Comparison of ENCODE assay signal across 24 mouse cellular contexts in genomic region chr4:135201771-135202170, GRCm38 (mm10).
A peak's percentile ranks its signal among the peaks of the same experiment; 100 is the strongest.
DNase-seq lines count a peak whose midpoint lies in the region; ATAC-seq and TF ChIP-seq lines count a peak whose summit lies in the region.
"Had no signal": no experiment of that assay in that cellular context is flagged by ENCODE, and none has a peak within 500 bp of the region (broad histone marks: within the 10 kb centered on the region; RNA-seq: fewer than 3 reads in every experiment).

No protein-coding gene starts in this region.

- no peak overlapping the region for H3K9ac ChIP-seq in embryonic facial prominence, embryonic 14.5 days (ENCODE audit: low read depth, low read length)
- no peak overlapping the region for H3K9ac ChIP-seq in midbrain, embryonic 11.5 days (ENCODE audit: low read length)
- no peak overlapping the region for H3K9ac ChIP-seq in midbrain, embryonic 13.5 days (replicated peaks)
- H3K9ac ChIP-seq in midbrain, postnatal 0 days (replicated peaks; ENCODE audit: low read length, poor library complexity, severe bottlenecking) = no peak overlapping the region
- no peak overlapping the region for H3K9ac ChIP-seq in forebrain, embryonic 15.5 days (replicated peaks)
- H3K9ac ChIP-seq: embryonic facial prominence, embryonic 12.5 days; forebrain, embryonic 12.5 days; liver, embryonic 15.5 days; midbrain, embryonic 12.5 days had no signal

- H3K4me1 ChIP-seq in embryonic facial prominence, embryonic 14.5 days (ENCODE audit: control insufficient read depth, insufficient read depth, low read length) = 0 out of 2 replicates have a peak, but pooled peaks cover 5% of the 10 kb centered on the region
- peaks cover 24% of the 10 kb centered on the region for H3K4me1 ChIP-seq in embryonic facial prominence, embryonic 10.5 days
- peaks cover 12% of the 10 kb centered on the region for H3K4me1 ChIP-seq in midbrain, embryonic 11.5 days (ENCODE audit: control insufficient read depth, insufficient read depth, low read length)
- peaks cover 19% of the 10 kb centered on the region for H3K4me1 ChIP-seq in midbrain, embryonic 13.5 days (replicated peaks)
- peaks cover 22% of the 10 kb centered on the region for H3K4me1 ChIP-seq in E14TG2a.4 (replicated peaks; ENCODE audit: low read depth, low read length)
- H3K4me1 ChIP-seq in midbrain, postnatal 0 days (ENCODE audit: insufficient read depth, low read length) = peaks cover 6% of the 10 kb centered on the region; the same call in 1 of the 2 replicates
- peaks cover 15% of the 10 kb centered on the region for H3K4me1 ChIP-seq in forebrain, embryonic 15.5 days

- H3K27me3 ChIP-seq in embryonic facial prominence, embryonic 14.5 days (replicated peaks; ENCODE audit: control insufficient read depth, insufficient read depth, low read length) = peaks cover 30% of the 10 kb centered on the region
- H3K27me3 ChIP-seq in embryonic facial prominence, embryonic 10.5 days (replicated peaks; ENCODE audit: low read depth, poor library complexity, severe bottlenecking) = peaks cover 53% of the 10 kb centered on the region
- peaks cover 21% of the 10 kb centered on the region for H3K27me3 ChIP-seq in midbrain, embryonic 11.5 days (ENCODE audit: control insufficient read depth, insufficient read depth, low read length)
- peaks cover 32% of the 10 kb centered on the region for H3K27me3 ChIP-seq in midbrain, embryonic 13.5 days
- peaks cover 44% of the 10 kb centered on the region for H3K27me3 ChIP-seq in E14TG2a.4 (ENCODE audit: insufficient read depth, low read length)
- H3K27me3 ChIP-seq in midbrain, postnatal 0 days (ENCODE audit: insufficient read depth, low read length) = peaks cover 18% of the 10 kb centered on the region
- H3K27me3 ChIP-seq in forebrain, embryonic 15.5 days = peaks cover 19% of the 10 kb centered on the region

- TF ChIP-seq CTCF in E14TG2a.4 (conservative IDR thresholded peaks at IDR 0.05; ENCODE audit: low read length) = no peak
- no peak for TF ChIP-seq CTCF in midbrain, postnatal 0 days (IDR thresholded peaks at IDR 0.05)

- H3K4me2 ChIP-seq in embryonic facial prominence, embryonic 14.5 days (ENCODE audit: low read depth, low read length) = no peak overlapping the region
- H3K4me2 ChIP-seq in midbrain, embryonic 11.5 days = no peak overlapping the region
- no peak overlapping the region for H3K4me2 ChIP-seq in midbrain, embryonic 13.5 days (replicated peaks)
- H3K4me2 ChIP-seq in midbrain, postnatal 0 days (ENCODE audit: low read depth, low read length, poor library complexity, severe bottlenecking) = no peak overlapping the region
- H3K4me2 ChIP-seq in forebrain, embryonic 15.5 days (replicated peaks) = no peak overlapping the region
- H3K4me2 ChIP-seq: embryonic facial prominence, embryonic 12.5 days; forebrain, embryonic 12.5 days; liver, embryonic 15.5 days; midbrain, embryonic 12.5 days had no signal

- no peak for ATAC-seq in embryonic facial prominence, embryonic 14.5 days (ENCODE audit: low read depth)
- no peak for ATAC-seq in midbrain, embryonic 11.5 days (ENCODE audit: low FRiP score)
- ATAC-seq in midbrain, embryonic 13.5 days = no peak
- no peak for ATAC-seq in midbrain, postnatal 0 days (ENCODE audit: low FRiP score)
- ATAC-seq in forebrain, embryonic 15.5 days (replicated peaks) = no peak
- ATAC-seq: inflammation-experienced regulatory T-cells, adult 6 months had no signal

- no peaks in the 10 kb centered on the region for H3K9me3 ChIP-seq in embryonic facial prominence, embryonic 14.5 days (ENCODE audit: control insufficient read depth, low read length)
- H3K9me3 ChIP-seq in embryonic facial prominence, embryonic 10.5 days = no peaks in the 10 kb centered on the region
- H3K9me3 ChIP-seq in midbrain, embryonic 11.5 days (ENCODE audit: control insufficient read depth, low read length) = no peaks in the 10 kb centered on the region
- no peaks in the 10 kb centered on the region for H3K9me3 ChIP-seq in midbrain, embryonic 13.5 days
- peaks cover 16% of the 10 kb centered on the region for H3K9me3 ChIP-seq in E14TG2a.4 (ENCODE audit: low read length)
- H3K9me3 ChIP-seq in midbrain, postnatal 0 days (ENCODE audit: low read length) = no peaks in the 10 kb centered on the region
- no peaks in the 10 kb centered on the region for H3K9me3 ChIP-seq in forebrain, embryonic 15.5 days
- H3K9me3 ChIP-seq: embryonic facial prominence, embryonic 12.5 days; forebrain, embryonic 12.5 days; limb, embryonic 10.5 days; liver, embryonic 15.5 days; midbrain, embryonic 12.5 days had no signal

- WGBS in embryonic facial prominence, embryonic 14.5 days = 54% methylated on average over 16 of the region's 16 CpGs
- WGBS in embryonic facial prominence, embryonic 10.5 days = 89% methylated on average over 16 of the region's 16 CpGs
- WGBS in midbrain, embryonic 11.5 days = 93% methylated on average over 16 of the region's 16 CpGs
- WGBS in midbrain, embryonic 13.5 days = 68% methylated on average over 16 of the region's 16 CpGs
- 65% methylated on average over 16 of the region's 16 CpGs for WGBS in midbrain, postnatal 0 days
- WGBS in forebrain, embryonic 15.5 days = 63% methylated on average over 16 of the region's 16 CpGs

- no peak overlapping the region for H3K27ac ChIP-seq in embryonic facial prominence, embryonic 14.5 days (replicated peaks; ENCODE audit: low read depth, low read length)
- H3K27ac ChIP-seq in embryonic facial prominence, embryonic 10.5 days (replicated peaks) = no peak overlapping the region
- H3K27ac ChIP-seq in midbrain, embryonic 11.5 days (ENCODE audit: low read depth, low read length) = no peak overlapping the region
- no peak overlapping the region for H3K27ac ChIP-seq in midbrain, embryonic 13.5 days
- H3K27ac ChIP-seq in midbrain, postnatal 0 days (ENCODE audit: low read depth, low read length) = no peak overlapping the region
- no peak overlapping the region for H3K27ac ChIP-seq in forebrain, embryonic 15.5 days (replicated peaks)
- H3K27ac ChIP-seq: embryonic facial prominence, embryonic 12.5 days; forebrain, embryonic 12.5 days; gastrocnemius, adult 2 months; left cerebral cortex, adult 2 months; limb, embryonic 10.5 days; liver, embryonic 15.5 days; midbrain, embryonic 12.5 days had no signal

- no peaks in the 10 kb centered on the region for H3K36me3 ChIP-seq in embryonic facial prominence, embryonic 14.5 days (ENCODE audit: control insufficient read depth, insufficient read depth, low read length)
- H3K36me3 ChIP-seq in embryonic facial prominence, embryonic 10.5 days (replicated peaks) = no peaks in the 10 kb centered on the region
- H3K36me3 ChIP-seq in midbrain, embryonic 11.5 days (ENCODE audit: control insufficient read depth, insufficient read depth, low read length) = no peaks in the 10 kb centered on the region
- no peaks in the 10 kb centered on the region for H3K36me3 ChIP-seq in midbrain, embryonic 13.5 days
- H3K36me3 ChIP-seq in E14TG2a.4 (ENCODE audit: insufficient read depth, low read length) = no peaks in the 10 kb centered on the region
- no peaks in the 10 kb centered on the region for H3K36me3 ChIP-seq in midbrain, postnatal 0 days (ENCODE audit: insufficient read depth, low read length)
- H3K36me3 ChIP-seq in forebrain, embryonic 15.5 days = no peaks in the 10 kb centered on the region
- H3K36me3 ChIP-seq: embryonic facial prominence, embryonic 12.5 days; forebrain, embryonic 12.5 days; limb, embryonic 10.5 days; liver, embryonic 15.5 days; midbrain, embryonic 12.5 days had no signal

- peak; percentile 31 for DNase-seq in embryonic facial prominence, embryonic 14.5 days (ENCODE audit: low spot score)
- DNase-seq in embryonic facial prominence, embryonic 10.5 days (ENCODE audit: low spot score) = no peak
- DNase-seq in midbrain, embryonic 11.5 days (ENCODE audit: low spot score, missing footprints) = peak; percentile 10
- peak; percentile 13 for DNase-seq in midbrain, postnatal 0 days (ENCODE audit: low spot score)
- DNase-seq in urinary bladder, adult 18-20 months (ENCODE audit: low spot score in 2 of 2) = no peak
- DNase-seq: adrenal gland, postnatal 25 days; cerebellum, adult 9-11 months; gastrocnemius, adult 2 months; kidney, adult 18-20 months; kidney, postnatal 4 days; liver; thymus, adult 2 months; thymus, postnatal 4 days had no signal

- H3K4me3 ChIP-seq in embryonic facial prominence, embryonic 14.5 days (ENCODE audit: low read depth, low read length) = no peak overlapping the region
- no peak overlapping the region for H3K4me3 ChIP-seq in embryonic facial prominence, embryonic 10.5 days
- H3K4me3 ChIP-seq in midbrain, embryonic 11.5 days (ENCODE audit: low read depth, low read length) = no peak overlapping the region
- H3K4me3 ChIP-seq in midbrain, embryonic 13.5 days (replicated peaks) = no peak overlapping the region
- peak overlapping the region; percentile 60 for H3K4me3 ChIP-seq in E14TG2a.4 (replicated peaks; ENCODE audit: low read length)
- no peak overlapping the region for H3K4me3 ChIP-seq in midbrain, postnatal 0 days (ENCODE audit: low read depth, low read length)
- no peak overlapping the region for H3K4me3 ChIP-seq in forebrain, embryonic 15.5 days
- H3K4me3 ChIP-seq: embryonic facial prominence, embryonic 12.5 days; erythroblast, embryonic 14.5 days; forebrain, embryonic 12.5 days; gastrocnemius, adult 2 months; left cerebral cortex, adult 2 months; limb, embryonic 10.5 days; liver, embryonic 15.5 days; midbrain, embryonic 12.5 days had no signal

Comparison
In these comparisons a context has a peak if more than half of its experiments do, and no peak if none do; other contexts are left out.
1. DNase-seq: peak in embryonic facial prominence, embryonic 14.5 days (single experiment), midbrain, embryonic 11.5 days (single experiment) and midbrain, postnatal 0 days (single experiment); none in embryonic facial prominence, embryonic 10.5 days (single experiment) and urinary bladder, adult 18-20 months (0 of 2).